Mouse (Mus musculus) hindbrain, embryonic 11.5 days (tissue): Measurements from ENCODE around the gene Sinhcaf. TPM values are rescaled to one million over a fixed set of nuclear protein-coding genes. Genes with fewer than 3 reads are reported as not detected.
A peak's percentile ranks its signal among the peaks of the same experiment; 100 is the strongest.

Source experiments
- ATAC-seq: fragments of 200-750 bp; cut with Nextera tagmentation; 2 replicates; pipeline ENCODE4 v1.8.0; 2017; ENCODE audit warnings: mild to moderate bottlenecking, moderate TSS enrichment, moderate library complexity; ENCODE audit not compliant: low FRiP score
- DNase-seq: peaks from one replicate; pipeline ENCODE4 v3.0.0-alpha.2; 2015; ENCODE audit warnings: low spot score
- H3K27ac ChIP-seq: fragments of 300-500 bp; sonication (generic); 2 replicates; pipeline ENCODE4 v1.5.1; 2014; ENCODE audit warnings: mild to moderate bottlenecking, low read depth, low read length
- H3K27me3 ChIP-seq: fragments of 300-500 bp; sonication (generic); 2 replicates; pipeline ENCODE4 v1.6.1; 2014; ENCODE audit warnings: mild to moderate bottlenecking, low read length, moderate library complexity, mixed read lengths; ENCODE audit not compliant: control insufficient read depth, insufficient read depth
- H3K36me3 ChIP-seq: fragments of 300-500 bp; sonication (generic); 2 replicates; pipeline ENCODE4 v1.6.1; 2014; ENCODE audit warnings: mild to moderate bottlenecking, low read length, moderate library complexity, mixed read lengths; ENCODE audit not compliant: control insufficient read depth, insufficient read depth
- H3K4me1 ChIP-seq: fragments of 300-500 bp; sonication (generic); replicated peaks from 2 replicates; pipeline ENCODE4 v1.6.1; 2014; ENCODE audit warnings: low read length, mixed read lengths; ENCODE audit not compliant: control insufficient read depth, insufficient read depth
- H3K4me2 ChIP-seq: fragments of 300-500 bp; sonication (generic); replicated peaks from 2 replicates; pipeline ENCODE4 v1.6.1; 2014; ENCODE audit warnings: mild to moderate bottlenecking, low read depth, low read length
- H3K4me3 ChIP-seq: fragments of 300-500 bp; sonication (generic); 2 replicates; pipeline ENCODE4 v1.5.1; 2014; ENCODE audit warnings: low read depth, low read length
- H3K9ac ChIP-seq: fragments of 300-500 bp; sonication (generic); 2 replicates; pipeline ENCODE4 v1.6.1; 2014; ENCODE audit warnings: low read depth, low read length
- H3K9me3 ChIP-seq: fragments of 300-500 bp; sonication (generic); 2 replicates; pipeline ENCODE4 v1.6.1; 2016; ENCODE audit warnings: low read length; ENCODE audit not compliant: control insufficient read depth
- WGBS: fragments of 180-500 bp; shearing (Covaris S2); extraction: QIAGEN DNeasy Blood & Tissue Kit; methylation state at CpG from one replicate; pipeline ENCODE4 v1.1.7; 2014; 5-methylcytosine and 5-hydroxymethylcytosine counted together
- polyA plus RNA-seq: library from polyadenylated mRNA; unstranded; fragments of >200 nt; fragmentation: Nextera tagmentation; extraction: Ambion mirVana; gene quantifications from 2 replicates; pipeline ENCODE4 v1.2.1, GENCODE M21; 2014

The Sinhcaf gene
- polyA plus RNA-seq, 1 experiment from 2014 or later: 246 TPM

- DNase-seq (no peak), ATAC-seq (no peak)
- no peaks in the 10 kb centered on the region for H3K9me3 ChIP-seq
- no peaks in the 10 kb centered on the region for H3K36me3 ChIP-seq
- H3K4me1 ChIP-seq: no peaks in the 10 kb centered on the region
- WGBS: 89% methylated on average over 3 of the region's 3 CpGs
- no peak overlapping the region for H3K4me3 ChIP-seq
- no peaks in the 10 kb centered on the region for H3K27me3 ChIP-seq
- H3K27ac ChIP-seq: no peak overlapping the region
- H3K9ac ChIP-seq: no peak overlapping the region
- H3K4me2 ChIP-seq: no peak overlapping the region
Measured at GRCm38 (mm10) chr6:148957046-148957445, 10.8 kb upstream of the Sinhcaf start.

GRCm38 (mm10) chr6:148955641-148956420, 9.6 kb upstream of the Sinhcaf start:
- H3K4me1 ChIP-seq: no peaks in the 10 kb centered on the region

GRCm38 (mm10) chr6:148946881-148947405, 676 bp upstream of the Sinhcaf start:
- DNase-seq (no peak), ATAC-seq (peak; percentile 12; the same call in 1 of the 2 replicates)
- Histone ChIP-seq H3K4me3 (peak overlapping the region; percentile 85), H3K4me1 (peaks cover under 1% of the 10 kb centered on the region; the same call in 1 of the 2 replicates), H3K9ac (peak overlapping the region; percentile 70), H3K36me3 (no peaks in the 10 kb centered on the region), H3K27ac (peak overlapping the region; percentile 54; the same call in 1 of the 2 replicates), H3K9me3 (no peaks in the 10 kb centered on the region), H3K27me3 (no peaks in the 10 kb centered on the region), H3K4me2 (peak overlapping the region; percentile 54)
- 39% methylated on average over 11 of the region's 11 CpGs for WGBS

More at GRCm38 (mm10) chr6:148955641-148956420, 9.6 kb upstream of the Sinhcaf start:
- DNase-seq: no peak
- Histone ChIP-seq H3K4me2 (no peak overlapping the region), H3K9ac (no peak overlapping the region), H3K9me3 (no peaks in the 10 kb centered on the region), H3K27me3 (no peaks in the 10 kb centered on the region), H3K36me3 (no peaks in the 10 kb centered on the region), H3K27ac (no peak overlapping the region), H3K4me3 (no peak overlapping the region)
- no peak for ATAC-seq

DNA sequence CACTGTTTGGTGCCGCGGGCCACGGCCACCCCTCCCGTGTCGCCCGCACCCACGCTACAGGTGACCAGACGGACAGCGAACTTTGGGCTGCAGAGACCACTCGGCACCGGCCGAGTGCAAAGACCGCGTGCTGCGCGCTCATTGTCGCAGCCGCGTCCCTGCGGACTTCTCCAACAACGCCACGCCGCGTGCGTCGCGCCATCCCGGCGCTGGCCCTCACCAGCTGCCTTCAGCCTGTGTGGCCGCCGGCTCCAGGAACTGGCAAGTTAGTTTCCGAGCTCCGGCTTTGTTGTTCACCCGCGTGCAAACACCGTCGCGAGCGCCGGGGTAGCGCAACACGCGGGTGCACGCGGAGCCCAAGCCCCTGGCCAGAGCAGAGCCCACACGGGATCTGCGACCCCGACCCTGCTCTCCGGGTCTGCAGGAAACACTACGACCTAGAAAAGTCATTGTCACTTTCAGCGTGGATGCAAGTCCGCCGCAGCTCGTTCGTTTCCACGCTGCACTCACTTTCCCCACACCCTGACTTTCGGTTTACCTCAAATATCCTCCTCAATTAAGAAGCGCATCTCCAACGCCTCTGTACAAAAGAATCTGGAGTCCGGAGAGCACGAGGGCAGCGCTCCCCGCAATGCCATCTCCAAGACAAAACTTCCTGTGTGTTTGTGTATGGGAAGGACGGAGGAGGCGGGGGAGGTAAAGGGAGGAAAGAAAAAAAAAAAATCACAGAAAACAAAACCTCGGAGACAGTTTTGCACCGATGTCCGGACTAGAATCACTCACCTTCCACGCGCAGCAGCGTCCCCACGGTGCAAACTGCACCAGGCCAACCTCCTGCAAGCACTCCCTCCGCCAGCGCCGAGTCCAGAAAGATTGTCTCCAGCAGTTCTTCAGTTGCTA, 508 bp downstream of the Sinhcaf start:
- WGBS: 1% methylated on average over 74 of the region's 75 CpGs

DNA sequence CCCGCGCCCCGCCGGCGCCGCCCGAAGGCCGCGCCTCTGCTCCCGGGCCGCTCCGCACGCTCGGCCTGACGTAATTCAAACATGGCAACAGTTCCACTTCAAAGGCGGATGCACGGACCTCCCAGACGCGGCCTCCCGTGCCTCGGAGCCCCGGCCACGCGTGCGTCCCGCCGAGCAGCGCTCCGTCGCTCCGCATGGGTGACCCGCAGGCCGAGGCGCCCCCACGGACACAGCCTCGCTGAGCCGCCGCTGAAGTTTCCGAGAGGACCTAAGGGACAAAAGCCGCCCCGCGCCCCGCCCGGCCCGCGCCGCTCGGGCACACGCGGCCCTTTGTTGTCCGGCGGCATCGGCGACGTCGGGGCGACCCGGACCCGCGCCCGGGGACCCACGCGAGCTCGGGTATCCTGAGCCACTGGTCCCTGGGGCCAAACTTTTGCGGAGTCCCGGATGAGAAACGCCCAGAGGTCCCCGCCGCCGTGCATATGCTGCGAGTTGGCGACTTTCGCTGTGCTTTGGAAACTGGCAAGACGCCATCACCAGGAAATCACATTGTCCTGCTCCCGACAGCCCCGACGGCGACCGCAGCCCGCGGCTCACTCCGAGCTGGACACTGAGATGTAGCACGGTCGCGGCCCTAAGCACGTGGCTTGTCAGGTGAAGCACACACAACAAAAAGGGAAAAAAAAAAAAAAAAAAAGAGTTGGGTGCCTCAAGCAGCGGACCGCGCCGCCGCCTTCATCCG, 1.3 kb downstream of the Sinhcaf start:
- Histone ChIP-seq H3K9ac (peak overlapping the region; percentile 99), H3K4me1 (peaks cover 3% of the 10 kb centered on the region; the same call in 1 of the 2 replicates), H3K36me3 (no peaks in the 10 kb centered on the region), H3K4me3 (peak overlapping the region; percentile 85), H3K9me3 (no peaks in the 10 kb centered on the region), H3K27me3 (no peaks in the 10 kb centered on the region), H3K27ac (peak overlapping the region; percentile 91), H3K4me2 (peak overlapping the region; percentile 64)
- DNase-seq (peak; percentile 81), ATAC-seq (peak; percentile 75)
- WGBS: under 1% methylated on average over 71 of the region's 92 CpGs

More for the DNA sequence above, 508 bp downstream of the Sinhcaf start:
- Histone ChIP-seq H3K4me3 (peak overlapping the region; percentile 85), H3K4me2 (peak overlapping the region; percentile 64), H3K9ac (peak overlapping the region; percentile 99), H3K4me1 (peaks cover 3% of the 10 kb centered on the region; the same call in 1 of the 2 replicates), H3K27ac (peak overlapping the region; percentile 91), H3K9me3 (no peaks in the 10 kb centered on the region), H3K27me3 (no peaks in the 10 kb centered on the region), H3K36me3 (no peaks in the 10 kb centered on the region)
- peak; percentile 76 for DNase-seq
- ATAC-seq: peak; percentile 48

DNA sequence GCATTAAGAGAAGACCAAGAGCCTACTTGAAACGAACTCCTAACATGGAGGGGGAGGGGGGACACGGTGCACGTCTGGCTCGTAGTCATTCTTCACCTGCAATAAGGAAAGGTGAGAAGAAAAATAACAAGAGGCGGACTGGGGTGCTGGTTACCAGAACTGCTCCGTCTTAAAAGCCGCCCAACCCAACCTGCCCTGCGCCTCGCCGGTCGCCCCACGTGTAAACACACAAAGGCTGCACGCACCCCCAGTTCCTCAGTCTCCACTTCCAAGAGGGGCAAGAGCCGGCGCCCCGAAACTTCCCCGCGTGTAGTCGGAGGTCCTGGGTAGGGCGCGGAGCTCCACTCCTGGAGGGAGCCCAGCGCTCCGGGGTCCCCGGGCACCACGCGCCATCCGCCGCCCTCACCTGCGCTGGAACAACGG, 1.9 kb downstream of the Sinhcaf start:
- no peaks in the 10 kb centered on the region for H3K27me3 ChIP-seq
- no peaks in the 10 kb centered on the region for H3K9me3 ChIP-seq
- peak overlapping the region; percentile 64 for H3K4me2 ChIP-seq
- peaks cover 3% of the 10 kb centered on the region; the same call in 1 of the 2 replicates for H3K4me1 ChIP-seq
- peak overlapping the region; percentile 85 for H3K4me3 ChIP-seq
- peak overlapping the region; percentile 99 for H3K9ac ChIP-seq
- peak overlapping the region; percentile 91 for H3K27ac ChIP-seq
- no peaks in the 10 kb centered on the region for H3K36me3 ChIP-seq
- ATAC-seq (no peak; the same call in 1 of the 2 replicates), DNase-seq (no peak)
- 0% methylated on average over 29 of the region's 30 CpGs for WGBS

DNA sequence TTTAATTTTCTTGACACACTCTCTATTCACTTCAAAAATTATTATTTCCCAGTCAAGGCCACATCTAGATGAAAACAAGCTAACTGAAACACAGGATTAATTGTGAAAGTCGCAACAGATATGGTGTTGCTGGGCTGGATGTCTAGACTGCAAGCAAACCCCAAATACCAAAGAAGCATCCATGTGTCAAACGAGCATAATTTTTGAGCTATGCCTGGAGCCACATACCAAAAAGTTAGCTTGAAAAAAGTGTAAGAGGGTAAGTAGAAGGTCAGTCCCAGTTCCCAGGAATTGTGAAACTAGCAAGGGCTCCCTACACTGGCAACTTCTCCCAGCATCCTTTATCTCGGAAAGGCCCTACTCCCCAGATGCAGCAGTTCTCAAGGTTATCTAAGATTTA, 2.6 kb downstream of the Sinhcaf start:
- Histone ChIP-seq H3K9me3 (no peaks in the 10 kb centered on the region), H3K9ac (peak overlapping the region; percentile 99), H3K4me2 (peak overlapping the region; percentile 64), H3K27me3 (no peaks in the 10 kb centered on the region), H3K36me3 (no peaks in the 10 kb centered on the region), H3K27ac (no peak overlapping the region), H3K4me3 (peak overlapping the region; percentile 85), H3K4me1 (peaks cover 3% of the 10 kb centered on the region; the same call in 1 of the 2 replicates)
- WGBS: 12% methylated on average over 3 of the region's 3 CpGs
- DNase-seq (peak; percentile 30), ATAC-seq (no peak)

- no peak for ATAC-seq
- Histone ChIP-seq H3K27ac (no peak overlapping the region), H3K4me2 (no peak overlapping the region), H3K36me3 (no peaks in the 10 kb centered on the region), H3K4me1 (peaks cover 3% of the 10 kb centered on the region; the same call in 1 of the 2 replicates), H3K4me3 (no peak overlapping the region), H3K27me3 (no peaks in the 10 kb centered on the region), H3K9ac (no peak overlapping the region), H3K9me3 (no peaks in the 10 kb centered on the region)
- WGBS: 76% methylated on average over 4 of the region's 4 CpGs
- no peak for DNase-seq
Measured at GRCm38 (mm10) chr6:148942406-148942805, 3.9 kb downstream of the Sinhcaf start.
